Mouse (Mus musculus): Measurements from ENCODE around the gene Sppl2b.

GRCm38 (mm10) chr10:80823847-80824643 lies 31.0 kb upstream of the Sppl2b start:
- no peak for TF ChIP-seq CTCF (IDR thresholded peaks at IDR 0.05; ENCODE audit: control insufficient read depth, insufficient read depth, insufficient replicate concordance, low read depth, low read length)
- TF ChIP-seq POLR2A (IDR thresholded peaks at IDR 0.05; ENCODE audit: control insufficient read depth, low read depth, low read length): 0 out of 2 replicates have a peak, but pooled peaks have one; percentile 26
